ENCODE assay signal across 7 mouse cellular contexts in the genomic region with DNA sequence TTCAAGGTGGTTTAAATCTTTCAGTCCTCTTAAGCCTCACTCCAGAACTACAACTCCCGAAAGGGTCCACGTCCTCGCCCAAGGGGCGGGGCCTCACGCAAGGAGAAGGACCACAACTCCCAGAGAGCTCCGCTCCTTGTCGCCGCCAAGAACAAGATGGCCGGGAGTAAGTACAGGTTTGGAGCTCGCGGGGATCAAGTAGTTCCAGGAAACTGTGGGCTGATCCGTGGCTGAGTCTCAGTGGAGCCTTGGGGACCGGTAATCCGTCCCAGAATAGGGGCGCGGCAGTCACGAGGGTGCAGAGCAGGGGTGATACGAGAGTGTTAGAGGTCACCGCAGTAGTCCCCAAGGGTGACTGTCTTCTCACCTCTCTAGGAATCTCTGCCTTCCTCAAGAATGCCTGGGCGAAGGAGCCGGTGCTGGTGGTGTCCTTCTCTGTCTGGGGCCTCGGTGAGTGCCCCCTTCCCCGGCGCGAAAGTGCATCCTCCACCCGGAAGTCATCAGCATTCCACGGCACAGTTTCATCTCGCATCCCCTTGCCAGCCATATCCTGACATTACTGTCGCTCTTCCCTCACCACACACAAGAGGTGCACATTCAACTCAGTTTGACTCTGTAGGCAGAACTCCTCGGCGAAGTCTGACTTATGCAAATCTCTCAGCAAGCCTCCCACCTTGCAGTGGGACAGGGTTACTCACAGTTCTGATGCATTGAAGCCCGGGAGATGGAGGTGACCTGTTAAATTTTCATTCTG. TPM values are rescaled to one million over a fixed set of nuclear protein-coding genes. Genes with fewer than 3 reads are reported as not detected.
DNase-seq lines count a peak whose midpoint lies in the region; ATAC-seq and TF ChIP-seq lines count a peak whose summit lies in the region.

A gene (plus strand): TSS at position 132 of the 754 bp plus-strand sequence.

- peak within 1 kb of the TSS; percentile 71 for H3K4me2 ChIP-seq in intestine, postnatal 0 days (replicated peaks; ENCODE audit: low read depth)
- peak within 1 kb of the TSS; percentile 70 for H3K4me2 ChIP-seq in midbrain, embryonic 12.5 days (replicated peaks)

- peak; percentile 93 for DNase-seq in adrenal gland, postnatal 14 days
- peak; percentile 89 for DNase-seq in embryonic facial prominence, embryonic 10.5 days (ENCODE audit: low spot score)
- DNase-seq in gonadal fat pad, adult 2 months (ENCODE audit: low read depth) = peak; percentile 73
- DNase-seq in left cerebral cortex, postnatal 4 days = peak; percentile 90

- no peaks in the 10 kb centered on the region for H3K27me3 ChIP-seq in embryonic facial prominence, embryonic 10.5 days (replicated peaks; ENCODE audit: low read depth, poor library complexity, severe bottlenecking)
- no peaks in the 10 kb centered on the region for H3K27me3 ChIP-seq in intestine, postnatal 0 days (replicated peaks; ENCODE audit: control insufficient read depth, insufficient read depth, low read length)
- H3K27me3 ChIP-seq in midbrain, embryonic 12.5 days = no peaks in the 10 kb centered on the region
- H3K27me3 ChIP-seq in small intestine, adult 2 months (ENCODE audit: control insufficient read depth, insufficient read depth, low read length) = no peaks in the 10 kb centered on the region

- H3K36me3 ChIP-seq in embryonic facial prominence, embryonic 10.5 days (replicated peaks) = peaks cover 38% of the 10 kb centered on the region
- H3K36me3 ChIP-seq in intestine, postnatal 0 days (ENCODE audit: control insufficient read depth, insufficient read depth) = peaks cover 26% of the 10 kb centered on the region
- H3K36me3 ChIP-seq in midbrain, embryonic 12.5 days = peaks cover 21% of the 10 kb centered on the region
- peaks cover 14% of the 10 kb centered on the region; the same call in 1 of the 2 replicates for H3K36me3 ChIP-seq in small intestine, adult 2 months (ENCODE audit: control insufficient read depth, insufficient read depth, low read length)

- intact Hi-C loops in left cerebral cortex, postnatal 4 days (cut with DNase I) = no loop called here

- TF ChIP-seq POLR2A in small intestine, adult 2 months (IDR thresholded peaks at IDR 0.05; ENCODE audit: low read depth, low read length) = peak; percentile 74

- TF ChIP-seq CTCF in intestine, postnatal 0 days (IDR thresholded peaks at IDR 0.05; ENCODE audit: low read depth) = no peak
- no peak for TF ChIP-seq CTCF in small intestine, adult 2 months (IDR thresholded peaks at IDR 0.05; ENCODE audit: extremely low read depth, insufficient read length, insufficient replicate concordance, low read depth, low read length)

- WGBS in embryonic facial prominence, embryonic 10.5 days = 2% methylated on average over 32 of the region's 32 CpGs
- WGBS in intestine, postnatal 0 days = under 1% methylated on average over 32 of the region's 32 CpGs
- WGBS in midbrain, embryonic 12.5 days = 1% methylated on average over 31 of the region's 32 CpGs
- WGBS in small intestine, adult 2 months = under 1% methylated on average over 32 of the region's 32 CpGs

- H3K4me1 ChIP-seq in embryonic facial prominence, embryonic 10.5 days = peaks cover 6% of the 10 kb centered on the region
- H3K4me1 ChIP-seq in intestine, postnatal 0 days (replicated peaks; ENCODE audit: control insufficient read depth, insufficient read depth, low read length) = no peaks in the 10 kb centered on the region
- H3K4me1 ChIP-seq in midbrain, embryonic 12.5 days = peaks cover 7% of the 10 kb centered on the region; the same call in 1 of the 2 replicates
- no peaks in the 10 kb centered on the region for H3K4me1 ChIP-seq in small intestine, adult 2 months (ENCODE audit: control insufficient read depth, insufficient read depth, insufficient read length, low read length)

- peak; percentile 98 for ATAC-seq in intestine, postnatal 0 days
- ATAC-seq in midbrain, embryonic 12.5 days (ENCODE audit: low FRiP score, low read depth) = peak; percentile 97

- H3K9me3 ChIP-seq in embryonic facial prominence, embryonic 10.5 days = no peaks in the 10 kb centered on the region
- no peaks in the 10 kb centered on the region for H3K9me3 ChIP-seq in intestine, postnatal 0 days (ENCODE audit: control insufficient read depth)
- no peaks in the 10 kb centered on the region for H3K9me3 ChIP-seq in midbrain, embryonic 12.5 days

- peak within 1 kb of the TSS; percentile 86 for H3K4me3 ChIP-seq in embryonic facial prominence, embryonic 10.5 days
- H3K4me3 ChIP-seq in intestine, postnatal 0 days (ENCODE audit: low read depth, low read length) = peak within 1 kb of the TSS; percentile 85
- peak within 1 kb of the TSS; percentile 73 for H3K4me3 ChIP-seq in midbrain, embryonic 12.5 days
- peak within 1 kb of the TSS; percentile 75 for H3K4me3 ChIP-seq in small intestine, adult 2 months (ENCODE audit: low read depth, low read length)

- peak within 1 kb of the TSS; percentile 83 for H3K9ac ChIP-seq in intestine, postnatal 0 days (ENCODE audit: low read depth, low read length)
- peak within 1 kb of the TSS; percentile 84 for H3K9ac ChIP-seq in midbrain, embryonic 12.5 days (replicated peaks)

- peak within 1 kb of the TSS; percentile 84 for H3K27ac ChIP-seq in embryonic facial prominence, embryonic 10.5 days (replicated peaks)
- peak within 1 kb of the TSS; percentile 82 for H3K27ac ChIP-seq in intestine, postnatal 0 days (ENCODE audit: low read depth, low read length)
- peak within 1 kb of the TSS; percentile 64 for H3K27ac ChIP-seq in midbrain, embryonic 12.5 days (replicated peaks)
- peak within 1 kb of the TSS; percentile 50 for H3K27ac ChIP-seq in small intestine, adult 2 months (ENCODE audit: insufficient read depth, low read depth, low read length)

RNA-seq across cellular contexts. Expression of the gene that starts here (rescaled TPM):
- total RNA-seq in adrenal gland, postnatal 14 days (2021) = 975 and 1,034 TPM in 2 replicates
- polyA plus RNA-seq in embryonic facial prominence, embryonic 10.5 days (2016; fragmentation: Nextera tagmentation; extraction: Ambion mirVana) = 365 and 398 TPM in 2 replicates
- 230 and 382 TPM in 2 replicates for polyA plus RNA-seq in gonadal fat pad, adult 2 months (2012; rRNA removed)
- polyA plus RNA-seq in intestine, postnatal 0 days (2015; fragmentation: Nextera tagmentation; extraction: Ambion mirVana) = 703 and 717 TPM in 2 replicates
- 100 to 1,000 TPM; 370 to 397 TPM for total RNA-seq in left cerebral cortex, postnatal 4 days (2021)
- 341 and 342 TPM in 2 replicates for polyA plus RNA-seq in midbrain, embryonic 12.5 days (2016; fragmentation: Nextera tagmentation; extraction: Ambion mirVana)
- 238 and 337 TPM in 2 replicates for polyA plus RNA-seq in small intestine, adult 2 months (2012; rRNA removed)

Comparison
In these comparisons a context has a peak if more than half of its experiments do, and no peak if none do; other contexts are left out.
1. Peak in every context shown above with its lines: DNase-seq, ATAC-seq, H3K4me3 ChIP-seq and H3K27ac ChIP-seq.